In genomic region chr9:58438921-58439396, GRCm38 (mm10) we compare ENCODE assay signal across 12 mouse cellular contexts. TPM values are rescaled to one million over a fixed set of nuclear protein-coding genes. Genes with fewer than 3 reads are reported as not detected.
DNase-seq lines count a peak whose midpoint lies in the region; ATAC-seq lines count a peak whose summit lies in the region.
"Had no signal": no experiment of that assay in that cellular context is flagged by ENCODE, and none has a peak within 500 bp of the region (broad histone marks: within the 10 kb centered on the region; RNA-seq: fewer than 3 reads in every experiment).

No protein-coding gene starts in this region.

- peaks cover 55% of the 10 kb centered on the region for H3K4me1 ChIP-seq in forebrain, embryonic 10.5 days
- peaks cover 52% of the 10 kb centered on the region for H3K4me1 ChIP-seq in forebrain, embryonic 16.5 days (replicated peaks; ENCODE audit: control insufficient read depth, insufficient read depth, low read length)
- peaks cover 4% of the 10 kb centered on the region for H3K4me1 ChIP-seq in kidney, embryonic 16.5 days (ENCODE audit: insufficient read depth, low read length)

- WGBS in forebrain, embryonic 10.5 days = 56% methylated on average over 22 of the region's 22 CpGs
- WGBS in forebrain, embryonic 16.5 days = 13% methylated on average over 22 of the region's 22 CpGs
- 74% methylated on average over 22 of the region's 22 CpGs for WGBS in kidney, embryonic 16.5 days

- peaks cover 19% of the 10 kb centered on the region for H3K27me3 ChIP-seq in forebrain, embryonic 10.5 days (ENCODE audit: poor library complexity, severe bottlenecking)
- H3K27me3 ChIP-seq in forebrain, embryonic 16.5 days (replicated peaks; ENCODE audit: control insufficient read depth, insufficient read depth, low read length) = no peaks in the 10 kb centered on the region
- no peaks in the 10 kb centered on the region for H3K27me3 ChIP-seq in kidney, embryonic 16.5 days (ENCODE audit: insufficient read depth, low read length)
- H3K27me3 ChIP-seq: heart, embryonic 12.5 days; intestine, embryonic 15.5 days had no signal

- H3K9me3 ChIP-seq in forebrain, embryonic 10.5 days = no peaks in the 10 kb centered on the region
- H3K9me3 ChIP-seq in forebrain, embryonic 16.5 days (ENCODE audit: control insufficient read depth, low read length) = no peaks in the 10 kb centered on the region
- H3K9me3 ChIP-seq in kidney, embryonic 16.5 days (ENCODE audit: low read length) = no peaks in the 10 kb centered on the region
- H3K9me3 ChIP-seq: heart, embryonic 12.5 days; intestine, embryonic 15.5 days had no signal

- no peak for DNase-seq in forebrain, embryonic 10.5 days (ENCODE audit: extremely low spot score, low spot score)
- DNase-seq in left cerebral cortex, postnatal 4 days = peak; percentile 39
- peak; percentile 75 for DNase-seq in retina, postnatal 1 day
- no peak for DNase-seq in thymus, adult 18-20 months
- DNase-seq in testis, postnatal 10 days (ENCODE audit: low spot score) = no peak
- DNase-seq in thymus, postnatal 10 days (ENCODE audit: low spot score in 2 of 2) = no peak
- DNase-seq: thymus, postnatal 14 days had no signal

- H3K9ac ChIP-seq in forebrain, embryonic 16.5 days (replicated peaks; ENCODE audit: low read depth, low read length) = peak overlapping the region; percentile 52
- no peak overlapping the region for H3K9ac ChIP-seq in kidney, embryonic 16.5 days (replicated peaks; ENCODE audit: low read length)
- H3K9ac ChIP-seq: heart, embryonic 12.5 days; intestine, embryonic 15.5 days had no signal

- H3K4me2 ChIP-seq in forebrain, embryonic 16.5 days (ENCODE audit: low read length) = peak overlapping the region; percentile 32
- no peak overlapping the region for H3K4me2 ChIP-seq in kidney, embryonic 16.5 days (replicated peaks; ENCODE audit: low read depth, low read length)
- H3K4me2 ChIP-seq: heart, embryonic 12.5 days; intestine, embryonic 15.5 days had no signal

- peak overlapping the region; percentile 78 for H3K27ac ChIP-seq in forebrain, embryonic 10.5 days
- H3K27ac ChIP-seq in forebrain, embryonic 16.5 days (ENCODE audit: low read length) = peak overlapping the region; percentile 74
- H3K27ac ChIP-seq in kidney, embryonic 16.5 days (ENCODE audit: low read length) = no peak overlapping the region
- H3K27ac ChIP-seq: intestine, embryonic 15.5 days had no signal

- peak overlapping the region; percentile 8; the same call in 1 of the 2 replicates for H3K4me3 ChIP-seq in forebrain, embryonic 10.5 days
- H3K4me3 ChIP-seq in forebrain, embryonic 16.5 days (replicated peaks; ENCODE audit: low read length) = peak overlapping the region; percentile 18
- H3K4me3 ChIP-seq in kidney, embryonic 16.5 days (ENCODE audit: low read length) = no peak overlapping the region
- H3K4me3 ChIP-seq: heart, embryonic 12.5 days; intestine, embryonic 15.5 days had no signal

- intact Hi-C loops in left cerebral cortex, postnatal 4 days (cut with DNase I) = no loop called here

- H3K36me3 ChIP-seq in forebrain, embryonic 10.5 days (replicated peaks) = no peaks in the 10 kb centered on the region
- no peaks in the 10 kb centered on the region for H3K36me3 ChIP-seq in forebrain, embryonic 16.5 days (ENCODE audit: control insufficient read depth, insufficient read depth)
- no peaks in the 10 kb centered on the region for H3K36me3 ChIP-seq in kidney, embryonic 16.5 days (ENCODE audit: insufficient read depth, low read length)
- H3K36me3 ChIP-seq: heart, embryonic 12.5 days; intestine, embryonic 15.5 days had no signal

- ATAC-seq in forebrain, embryonic 16.5 days = peak; percentile 64
- no peak for ATAC-seq in kidney, embryonic 16.5 days (ENCODE audit: low FRiP score, low TSS enrichment)
- ATAC-seq: intestine, embryonic 15.5 days had no signal

RNA-seq across cellular contexts. Expression of gene Insyn1, which starts 49.4 kb away (rescaled TPM):
- polyA plus RNA-seq in forebrain, embryonic 10.5 days (2016; fragmentation: Nextera tagmentation; extraction: Ambion mirVana) = 0.66 TPM in 2 replicates
- polyA plus RNA-seq in forebrain, embryonic 16.5 days (2015; fragmentation: Nextera tagmentation; extraction: Ambion mirVana) = 4.0 and 4.9 TPM in 2 replicates
- total RNA-seq in left cerebral cortex, postnatal 4 days (2021) = 10 to 100 TPM; 81.2 to 83.5 TPM
- 1.0 and 1.5 TPM in 2 replicates for polyA plus RNA-seq in kidney, embryonic 16.5 days (2015; fragmentation: Nextera tagmentation; extraction: Ambion mirVana)
- polyA plus RNA-seq: liver, embryonic 16.5 days had no signal

Comparison
In these comparisons a context has a peak if more than half of its experiments do, and no peak if none do; other contexts are left out.
1. DNase-seq: peak in left cerebral cortex, postnatal 4 days (single experiment) and retina, postnatal 1 day (single experiment); none in forebrain, embryonic 10.5 days (single experiment), thymus, adult 18-20 months (0 of 2), testis, postnatal 10 days (single experiment) and thymus, postnatal 10 days (0 of 2).